Mouse (Mus musculus) intestine, embryonic 14.5 days (tissue): ENCODE results near the gene Trafd1. TPM values are rescaled to one million over a fixed set of nuclear protein-coding genes. Genes with fewer than 3 reads are reported as not detected.

ENCODE experiments used
- ATAC-seq: fragments of 200-750 bp; cut with Nextera tagmentation; replicated peaks from 2 replicates; pipeline ENCODE4 v1.8.0; 2017; ENCODE audit warnings: low read depth, moderate number of reproducible peaks, moderate TSS enrichment, moderate library complexity; ENCODE audit not compliant: low FRiP score, low TSS enrichment
- DNase-seq: peaks from one replicate; pipeline ENCODE4 v3.0.0-alpha.2; 2018; ENCODE audit warnings: low spot score
- H3K27ac ChIP-seq: fragments of 300-500 bp; sonication (generic); 2 replicates; pipeline ENCODE4 v1.5.1; 2014; ENCODE audit warnings: low read depth, mild to moderate bottlenecking, control low read depth
- H3K27me3 ChIP-seq: fragments of 300-500 bp; sonication (generic); replicated peaks from 2 replicates; pipeline ENCODE4 v1.6.1; 2014; ENCODE audit warnings: low read length, control low read depth; ENCODE audit not compliant: control insufficient read depth, insufficient read depth
- H3K36me3 ChIP-seq: fragments of 300-500 bp; sonication (generic); 2 replicates; pipeline ENCODE4 v1.6.1; 2014; ENCODE audit warnings: low read length, control low read depth; ENCODE audit not compliant: control insufficient read depth, insufficient read depth
- H3K4me1 ChIP-seq: fragments of 300-500 bp; sonication (generic); replicated peaks from 2 replicates; pipeline ENCODE4 v1.6.1; 2014; ENCODE audit warnings: low read length, control low read depth, mixed read lengths; ENCODE audit not compliant: control insufficient read depth, insufficient read depth
- H3K4me2 ChIP-seq: fragments of 300-500 bp; sonication (generic); 2 replicates; pipeline ENCODE4 v1.6.1; 2014; ENCODE audit warnings: low read length
- H3K4me3 ChIP-seq: fragments of 300-500 bp; sonication (generic); 2 replicates; pipeline ENCODE4 v1.5.1; 2014; ENCODE audit warnings: low read depth, low read length, control low read depth, mixed read lengths
- H3K9ac ChIP-seq: fragments of 300-500 bp; sonication (generic); 2 replicates; pipeline ENCODE4 v1.6.1; 2014; ENCODE audit warnings: mild to moderate bottlenecking, low read length
- H3K9me3 ChIP-seq: fragments of 300-500 bp; sonication (generic); 2 replicates; pipeline ENCODE4 v1.6.1; 2016; ENCODE audit warnings: low read length, control low read depth; ENCODE audit not compliant: control insufficient read depth
- WGBS: fragments of 180-500 bp; shearing (Covaris S2); extraction: QIAGEN DNeasy Blood & Tissue Kit; methylation state at CpG from one replicate; pipeline ENCODE4 v1.1.7; 2014; 5-methylcytosine and 5-hydroxymethylcytosine counted together
- polyA plus RNA-seq: library from polyadenylated mRNA; unstranded; fragments of >200 nt; fragmentation: Nextera tagmentation; extraction: Ambion mirVana; gene quantifications from 2 replicates; pipeline ENCODE4 v1.2.1, GENCODE M21; 2014

Trafd1 gene
- 72.4 and 74.9 TPM in 2 replicates for polyA plus RNA-seq

GRCm38 (mm10) chr5:121385461-121386119 lies at the start of gene Trafd1:
Gene Trafd1 (minus strand): TSS chr5:121385632.
- H3K9ac ChIP-seq = peak within 1 kb of the TSS; percentile 56
- peaks cover 18% of the 10 kb centered on the region; the same call in 1 of the 2 replicates for H3K4me1 ChIP-seq
- peak within 1 kb of the TSS; percentile 59 for H3K4me3 ChIP-seq
- no peaks in the 10 kb centered on the region for H3K27me3 ChIP-seq
- ATAC-seq (peak; percentile 93), DNase-seq (peak; percentile 92)
- peak within 1 kb of the TSS; percentile 80 for H3K27ac ChIP-seq
- WGBS = under 1% methylated on average over 33 of the region's 45 CpGs
- no peaks in the 10 kb centered on the region for H3K9me3 ChIP-seq
- H3K4me2 ChIP-seq = peak within 1 kb of the TSS; percentile 59
- peaks cover 22% of the 10 kb centered on the region for H3K36me3 ChIP-seq

- ATAC-seq (no peak), DNase-seq (no peak)
- Histone ChIP-seq H3K9me3 (no peaks in the 10 kb centered on the region), H3K36me3 (peaks cover 100% of the 10 kb centered on the region), H3K9ac (no peak overlapping the region), H3K27me3 (no peaks in the 10 kb centered on the region), H3K4me1 (no peaks in the 10 kb centered on the region), H3K4me3 (no peak overlapping the region), H3K27ac (no peak overlapping the region), H3K4me2 (no peak overlapping the region)
- WGBS = 86% methylated on average over 3 of the region's 3 CpGs
Observed at GRCm38 (mm10) chr5:121428954-121429353, 43.5 kb upstream of the Trafd1 start.

- Histone ChIP-seq H3K27ac (no peak overlapping the region), H3K36me3 (peaks cover 98% of the 10 kb centered on the region), H3K9ac (no peak overlapping the region), H3K9me3 (no peaks in the 10 kb centered on the region), H3K4me1 (no peaks in the 10 kb centered on the region), H3K27me3 (no peaks in the 10 kb centered on the region), H3K4me3 (no peak overlapping the region), H3K4me2 (no peak overlapping the region)
- no peak for ATAC-seq
- 89% methylated on average over 10 of the region's 10 CpGs for WGBS
- no peak for DNase-seq
Observed at GRCm38 (mm10) chr5:121423297-121423696, 37.9 kb upstream of the Trafd1 start.

- Histone ChIP-seq H3K4me3 (no peak overlapping the region), H3K4me2 (no peak overlapping the region), H3K27me3 (no peaks in the 10 kb centered on the region), H3K9ac (no peak overlapping the region), H3K9me3 (no peaks in the 10 kb centered on the region), H3K36me3 (peaks cover 98% of the 10 kb centered on the region), H3K4me1 (no peaks in the 10 kb centered on the region), H3K27ac (no peak overlapping the region)
- WGBS = 94% methylated on average over 6 of the region's 6 CpGs
- DNase-seq = no peak
- no peak for ATAC-seq
Observed at GRCm38 (mm10) chr5:121422787-121423186, 37.4 kb upstream of the Trafd1 start.

- 90% methylated on average over 9 of the region's 9 CpGs for WGBS
- Histone ChIP-seq H3K27ac (no peak overlapping the region), H3K27me3 (no peaks in the 10 kb centered on the region), H3K4me3 (no peak overlapping the region), H3K9me3 (no peaks in the 10 kb centered on the region), H3K4me1 (no peaks in the 10 kb centered on the region), H3K36me3 (peaks cover 98% of the 10 kb centered on the region), H3K4me2 (no peak overlapping the region), H3K9ac (no peak overlapping the region)
- no peak for ATAC-seq
- no peak for DNase-seq
Observed at GRCm38 (mm10) chr5:121420721-121421120, 35.3 kb upstream of the Trafd1 start.

GRCm38 (mm10) chr5:121410975-121411374 lies 25.5 kb upstream of the Trafd1 start:
- H3K9me3 ChIP-seq = no peaks in the 10 kb centered on the region
- H3K36me3 ChIP-seq = peaks cover 76% of the 10 kb centered on the region
- H3K4me2 ChIP-seq = no peak overlapping the region
- H3K27ac ChIP-seq = no peak overlapping the region
- no peaks in the 10 kb centered on the region for H3K4me1 ChIP-seq
- no peaks in the 10 kb centered on the region for H3K27me3 ChIP-seq
- no peak overlapping the region for H3K4me3 ChIP-seq
- H3K9ac ChIP-seq = no peak overlapping the region
- DNase-seq (no peak), ATAC-seq (0 out of 2 replicates have a peak, but pooled peaks have one; percentile 47)
- 73% methylated on average over 4 of the region's 4 CpGs for WGBS

GRCm38 (mm10) chr5:121407856-121408255 lies 22.4 kb upstream of the Trafd1 start:
- Histone ChIP-seq H3K4me1 (no peaks in the 10 kb centered on the region), H3K36me3 (peaks cover 58% of the 10 kb centered on the region), H3K4me3 (no peak overlapping the region), H3K9ac (no peak overlapping the region), H3K4me2 (no peak overlapping the region), H3K27ac (no peak overlapping the region), H3K27me3 (no peaks in the 10 kb centered on the region), H3K9me3 (no peaks in the 10 kb centered on the region)
- no peak for DNase-seq
- no peak for ATAC-seq
- 87% methylated on average over 8 of the region's 8 CpGs for WGBS

GRCm38 (mm10) chr5:121400849-121401248 lies 15.4 kb upstream of the Trafd1 start:
- no peak overlapping the region for H3K27ac ChIP-seq
- no peaks in the 10 kb centered on the region for H3K9me3 ChIP-seq
- peaks cover 13% of the 10 kb centered on the region; the same call in 1 of the 2 replicates for H3K36me3 ChIP-seq
- no peaks in the 10 kb centered on the region for H3K27me3 ChIP-seq
- H3K4me1 ChIP-seq = peaks cover 12% of the 10 kb centered on the region; the same call in 1 of the 2 replicates
- WGBS = 79% methylated on average over 5 of the region's 5 CpGs
- no peak overlapping the region for H3K4me3 ChIP-seq
- DNase-seq = no peak
- no peak for ATAC-seq
- H3K9ac ChIP-seq = no peak overlapping the region
- no peak overlapping the region for H3K4me2 ChIP-seq

- peaks cover 13% of the 10 kb centered on the region; the same call in 1 of the 2 replicates for H3K36me3 ChIP-seq
- H3K4me1 ChIP-seq = peaks cover 12% of the 10 kb centered on the region; the same call in 1 of the 2 replicates
- H3K4me2 ChIP-seq = no peak overlapping the region
- DNase-seq = no peak
- no peak overlapping the region for H3K4me3 ChIP-seq
- H3K9ac ChIP-seq = no peak overlapping the region
- ATAC-seq = no peak
- no peak overlapping the region for H3K27ac ChIP-seq
- WGBS = 57% methylated on average over 5 of the region's 5 CpGs
- H3K9me3 ChIP-seq = no peaks in the 10 kb centered on the region
- no peaks in the 10 kb centered on the region for H3K27me3 ChIP-seq
Observed at GRCm38 (mm10) chr5:121400064-121400463, 14.6 kb upstream of the Trafd1 start.
